Mouse (Mus musculus) right cerebral cortex, postnatal 4 days (tissue): ENCODE results near the gene Naa60.
A peak's percentile ranks its signal among the peaks of the same experiment; 100 is the strongest.

Experiments
- DNase-seq: peaks from one replicate; pipeline ENCODE4 v3.0.0-alpha.2; 2022

Naa60 gene

DNA sequence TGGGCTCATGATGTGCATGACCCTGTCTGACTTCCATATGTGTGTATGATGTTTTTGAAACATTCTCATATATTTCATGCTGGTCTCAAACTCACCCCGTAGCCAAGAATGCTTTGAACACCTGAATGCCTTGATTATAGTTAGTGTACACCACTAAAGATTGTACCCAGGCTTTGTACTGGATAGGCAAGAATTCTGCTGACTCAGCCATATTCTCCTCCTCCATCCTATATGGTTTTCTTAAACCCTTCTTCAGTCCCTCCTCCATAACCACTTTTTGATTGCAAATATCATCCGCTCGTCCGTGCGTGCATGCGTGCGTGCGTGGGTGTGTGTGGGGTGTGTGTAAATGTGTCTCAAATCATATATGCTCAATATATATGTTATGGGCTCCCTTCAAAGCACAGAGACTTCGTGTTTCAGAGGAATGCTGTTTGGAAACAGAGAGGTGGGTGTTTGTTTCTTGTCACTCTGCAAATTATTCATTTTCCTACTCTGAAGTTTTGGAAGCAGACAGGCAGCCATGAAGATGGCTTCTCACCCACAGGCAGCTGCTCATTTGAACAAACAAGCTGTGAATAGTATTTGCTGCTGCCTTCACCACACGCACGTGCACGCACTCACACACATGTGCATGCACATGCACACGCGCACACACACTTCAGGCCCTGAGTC lies 19.6 kb downstream of the Naa60 start:
- no peak for DNase-seq

DNA sequence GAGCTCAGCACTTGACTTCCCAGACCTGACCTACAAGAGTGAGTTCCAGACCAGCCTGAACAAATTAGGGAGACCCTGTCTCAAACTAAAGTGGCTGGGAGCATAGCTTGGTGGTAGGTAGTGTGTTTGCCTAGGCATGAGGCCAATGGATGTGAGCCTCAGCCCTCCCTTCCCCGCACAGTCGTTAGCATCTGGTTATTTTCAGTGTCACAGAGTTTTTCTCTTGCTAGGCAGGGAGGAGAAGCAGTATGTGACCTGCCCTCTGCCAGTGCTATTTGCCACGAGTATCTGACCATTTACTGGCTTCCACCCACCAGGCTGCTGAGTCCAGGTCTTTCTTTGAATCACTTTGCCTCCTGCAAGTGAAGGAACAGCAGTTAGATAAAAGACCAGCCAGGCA lies 21.6 kb downstream of the Naa60 start:
- DNase-seq, result no peak

DNA sequence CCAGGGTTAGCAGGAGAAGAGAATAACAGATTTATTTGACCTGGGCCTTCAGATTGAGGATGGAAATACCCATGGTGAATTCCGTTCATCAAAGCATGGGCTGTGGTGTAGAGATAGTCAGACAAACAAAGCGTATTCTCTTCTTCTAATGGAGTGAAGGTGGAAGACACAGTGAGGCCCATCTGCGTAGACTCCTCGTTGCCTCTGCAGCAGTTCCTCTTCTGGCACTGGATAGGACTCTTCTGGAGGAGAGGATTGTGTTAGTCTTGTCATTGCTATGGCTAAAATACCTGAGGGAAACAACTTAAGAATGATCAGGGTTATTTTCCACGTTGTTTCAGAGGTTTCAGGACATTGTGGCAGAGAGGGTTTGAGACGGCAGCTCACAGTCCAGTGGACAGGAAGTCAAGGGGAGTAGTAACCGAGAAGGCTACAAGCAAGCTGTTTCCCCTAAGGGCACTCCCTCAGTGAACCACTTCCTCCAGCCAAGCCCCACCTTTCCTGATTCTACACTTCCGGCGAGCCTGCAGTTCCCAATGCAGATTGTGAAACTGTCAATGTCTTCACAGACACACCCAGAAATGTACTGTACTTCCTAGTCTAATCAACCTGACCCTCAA lies 23.1 kb downstream of the Naa60 start:
- DNase-seq, result no peak

DNA sequence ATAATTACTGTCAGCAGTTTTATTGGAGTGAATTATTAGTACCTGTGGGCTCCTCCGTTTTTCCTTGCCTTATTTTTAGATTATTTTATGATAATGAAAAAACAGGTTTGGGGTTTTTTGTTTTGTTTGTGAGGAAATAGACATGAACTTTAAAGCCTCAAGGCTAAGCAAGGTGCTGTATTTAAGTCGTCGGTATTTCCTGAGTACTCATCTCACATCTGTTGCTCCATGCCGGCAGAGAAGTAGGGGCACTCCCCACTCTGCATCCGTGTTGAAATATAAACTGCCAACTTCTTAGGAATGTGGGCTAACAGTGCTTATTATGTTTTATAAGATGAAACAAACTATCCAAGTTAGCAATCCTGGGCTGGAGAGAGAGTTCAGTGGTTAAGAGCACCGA lies 23.9 kb downstream of the Naa60 start:
- no peak for DNase-seq

DNA sequence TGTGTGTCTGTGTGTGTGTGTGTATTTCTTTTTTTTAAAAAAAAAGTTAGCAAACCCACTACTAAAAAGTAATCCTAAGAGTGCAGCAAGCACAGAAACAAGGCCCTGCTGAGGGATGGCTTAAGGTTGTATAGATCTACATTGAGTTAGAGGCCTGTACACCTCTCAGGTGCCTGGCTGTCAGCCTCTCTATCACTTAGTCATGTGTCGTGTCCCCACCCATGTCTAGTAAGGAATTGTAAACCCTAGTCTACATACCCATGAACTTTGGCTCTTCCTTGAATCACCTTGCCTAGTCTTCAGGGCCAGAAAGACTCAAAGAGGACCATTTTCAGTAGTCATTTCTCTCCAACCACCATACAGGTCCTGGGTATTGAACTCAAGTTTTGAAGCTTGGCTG lies 24.4 kb downstream of the Naa60 start:
- DNase-seq, result no peak

DNA sequence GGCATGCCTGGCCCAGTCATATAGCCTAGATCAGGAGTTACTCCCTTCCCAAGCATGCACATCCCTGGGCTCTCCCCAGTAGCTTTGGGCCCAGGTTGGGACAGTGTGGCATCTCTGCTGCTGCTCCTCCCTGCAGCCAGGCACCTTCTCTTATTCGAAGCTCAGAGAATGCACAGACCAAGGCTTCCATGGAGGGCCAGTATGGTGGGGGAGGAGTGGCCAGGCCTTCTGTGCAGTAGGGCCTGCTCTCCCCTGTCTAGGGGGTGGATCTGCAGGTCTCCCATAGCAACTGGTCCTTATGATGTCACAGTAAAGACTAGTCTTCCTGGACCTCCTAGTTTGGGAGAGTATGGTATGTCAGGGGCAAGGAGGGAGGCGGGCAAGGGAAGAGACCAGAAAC lies 35.3 kb downstream of the Naa60 start:
- DNase-seq, result no peak

DNA sequence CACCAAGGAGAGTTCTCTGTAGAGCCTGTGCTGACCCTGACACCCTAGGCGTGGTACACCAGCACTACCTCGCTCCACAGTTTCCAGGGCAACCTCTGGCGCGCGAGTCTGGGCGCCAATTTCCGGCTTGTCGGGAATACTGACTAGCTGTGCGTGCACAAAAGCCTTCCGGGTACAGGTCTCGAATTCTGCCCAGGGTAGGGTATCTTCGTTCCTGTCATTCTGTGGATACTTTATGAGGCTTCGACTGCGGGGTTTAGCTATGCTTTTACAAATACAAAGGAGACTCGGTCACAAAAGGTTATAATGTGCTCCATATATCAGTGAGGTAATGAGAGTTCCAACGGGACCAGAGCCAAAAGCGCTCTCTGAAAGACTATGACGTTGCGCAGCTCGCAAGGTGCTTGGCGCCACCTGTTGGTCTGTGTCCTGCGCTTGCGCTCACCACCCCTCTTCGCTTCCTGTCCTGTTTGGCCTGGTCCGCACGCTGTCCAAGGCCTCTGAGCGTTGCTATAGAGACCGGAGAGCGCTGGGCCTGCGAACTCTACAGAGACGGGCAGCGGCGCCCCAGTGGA lies 36.4 kb downstream of the Naa60 start, which contains the start of the genes 1700037C18Rik and Cluap1:
1700037C18Rik (minus strand) TSS at position 153 of the 575 bp plus-strand sequence.
Cluap1 (plus strand) TSS at position 265 of the 575 bp plus-strand sequence.
- peak; percentile 92 for DNase-seq

DNA sequence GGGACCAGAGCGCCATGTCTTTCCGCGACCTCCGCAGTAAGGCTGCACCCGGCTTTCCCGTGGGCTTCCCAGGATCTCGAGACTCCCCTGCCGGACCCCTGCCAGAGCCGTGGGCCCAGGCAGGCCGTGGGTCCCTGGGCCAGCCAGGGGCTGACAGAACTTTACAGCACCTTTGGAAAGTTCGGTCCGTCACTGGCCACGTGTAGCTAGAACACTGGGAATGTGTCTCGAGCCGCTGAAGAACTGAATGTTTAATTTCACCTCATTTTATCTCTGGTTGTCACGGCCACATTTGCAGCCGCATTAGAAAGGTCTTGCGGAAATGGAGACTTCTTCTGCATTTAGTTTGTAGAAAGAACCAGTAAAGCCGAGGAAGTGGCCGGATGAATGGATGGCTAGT lies 36.9 kb downstream of the Naa60 start:
- DNase-seq, result no peak

DNA sequence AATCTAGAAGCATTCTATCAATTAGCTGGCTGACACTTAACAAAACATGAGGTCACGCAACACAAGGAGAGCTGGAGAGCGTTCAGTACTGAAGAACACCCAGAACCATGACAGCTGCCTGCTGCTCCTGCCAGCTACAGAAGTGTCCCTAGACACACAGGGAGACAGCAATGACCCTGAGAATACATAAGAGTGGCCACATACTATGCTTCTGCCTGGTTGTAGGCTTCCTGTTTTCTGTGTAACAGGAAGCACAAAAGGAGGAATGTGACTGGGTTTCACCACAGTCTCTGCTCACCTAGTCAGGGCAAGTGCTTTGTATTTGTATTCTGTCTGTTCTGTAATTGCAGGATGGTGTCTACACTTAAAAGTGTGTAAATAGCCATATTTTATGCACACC lies 48.6 kb downstream of the Naa60 start:
- DNase-seq, result no peak

DNA sequence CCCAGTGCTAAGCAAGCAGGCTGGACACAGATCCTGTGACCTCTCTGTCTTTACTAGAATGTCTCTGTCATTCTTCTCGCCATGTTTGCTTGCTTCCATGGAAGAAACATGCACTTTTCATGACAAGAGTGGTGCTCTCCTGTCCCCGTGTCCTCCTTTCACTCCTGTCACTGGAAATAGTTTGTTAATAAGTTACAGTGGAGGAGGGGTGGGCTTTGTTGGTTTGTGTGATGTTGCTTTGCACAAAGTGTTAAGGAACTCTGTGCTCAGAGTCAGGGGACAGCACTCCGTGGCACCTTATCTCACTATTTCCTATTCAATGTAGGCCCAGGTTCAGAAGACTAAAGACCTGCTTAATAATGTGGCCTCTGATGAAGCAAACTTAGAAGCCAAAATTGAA lies 51.3 kb downstream of the Naa60 start:
- no peak for DNase-seq

DNA sequence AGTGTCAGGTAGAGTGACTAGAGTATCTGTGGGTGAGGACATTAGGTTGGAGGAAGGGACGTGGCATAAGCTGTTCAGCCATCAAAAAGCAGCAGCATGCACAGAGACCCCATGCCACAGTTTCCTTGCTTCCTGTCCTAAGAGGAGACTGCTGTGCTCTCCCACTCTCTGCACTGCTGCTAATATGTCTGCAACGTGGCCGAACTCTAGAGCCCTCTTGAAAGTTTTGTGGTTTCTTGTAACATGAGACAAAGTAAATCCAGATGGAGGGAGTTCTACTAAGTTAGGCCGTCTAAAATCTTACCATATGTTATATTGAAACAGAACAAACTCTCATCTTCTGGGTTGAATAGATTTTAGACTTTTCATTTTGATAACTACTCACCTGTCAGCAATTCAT lies 51.8 kb downstream of the Naa60 start:
- no peak for DNase-seq

DNA sequence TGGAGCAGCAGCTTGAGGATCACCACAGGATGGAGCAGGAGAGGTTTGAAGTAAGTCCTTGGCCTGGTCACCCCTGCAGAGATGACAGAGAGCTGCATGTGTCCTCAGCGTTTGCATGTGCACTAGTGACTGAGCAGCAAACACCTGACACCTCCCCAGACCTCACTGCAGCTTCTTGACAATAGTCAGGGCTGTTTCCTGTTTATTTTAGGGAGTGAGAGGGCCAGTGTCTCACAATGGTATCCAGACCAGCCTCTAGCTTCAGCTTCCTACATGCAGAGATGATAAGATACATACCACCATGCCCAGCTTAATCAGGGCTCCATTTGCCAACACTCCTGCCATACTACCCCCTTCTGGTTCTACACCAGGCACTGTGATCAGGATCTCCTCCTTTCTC lies 56.4 kb downstream of the Naa60 start:
- DNase-seq, result no peak

DNA sequence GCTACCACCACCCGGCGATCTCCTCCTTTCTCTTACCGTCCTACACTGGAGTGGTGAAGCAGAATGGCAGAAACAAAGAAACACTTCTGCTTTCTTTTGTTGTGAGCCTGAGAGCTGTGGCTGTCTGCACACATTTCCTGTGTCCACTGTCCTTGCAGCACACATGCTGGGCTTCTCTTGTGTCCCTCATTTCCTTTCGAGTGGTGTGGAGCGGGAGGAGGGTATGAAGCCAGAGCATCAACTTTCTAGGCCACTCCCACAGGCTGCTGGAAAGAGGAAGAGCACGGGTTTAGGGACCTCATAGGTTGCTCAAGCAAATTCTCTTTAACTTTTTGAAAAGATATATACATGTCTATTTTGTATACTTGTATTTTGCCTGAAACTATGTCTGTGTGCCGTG lies 57.0 kb downstream of the Naa60 start:
- no peak for DNase-seq

DNA sequence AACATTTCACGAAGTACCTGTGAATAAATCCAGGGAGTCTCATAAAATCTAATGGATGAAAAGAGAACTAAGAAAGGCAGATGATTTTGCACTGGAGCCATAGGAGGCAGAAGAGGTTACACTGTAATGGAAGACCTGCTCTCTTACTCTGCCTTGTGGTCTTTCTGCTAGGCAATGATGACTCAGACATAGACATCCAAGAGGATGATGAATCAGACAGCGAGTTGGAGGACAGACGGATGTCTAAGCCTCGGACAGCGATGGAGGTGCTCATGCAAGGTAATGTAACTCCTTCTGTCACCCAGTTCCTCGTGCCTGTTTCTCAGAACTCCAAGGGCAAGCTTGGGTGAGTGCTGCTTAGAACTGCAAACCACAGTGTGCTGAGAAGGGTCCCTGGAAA lies 61.4 kb downstream of the Naa60 start:
- DNase-seq, result no peak

DNA sequence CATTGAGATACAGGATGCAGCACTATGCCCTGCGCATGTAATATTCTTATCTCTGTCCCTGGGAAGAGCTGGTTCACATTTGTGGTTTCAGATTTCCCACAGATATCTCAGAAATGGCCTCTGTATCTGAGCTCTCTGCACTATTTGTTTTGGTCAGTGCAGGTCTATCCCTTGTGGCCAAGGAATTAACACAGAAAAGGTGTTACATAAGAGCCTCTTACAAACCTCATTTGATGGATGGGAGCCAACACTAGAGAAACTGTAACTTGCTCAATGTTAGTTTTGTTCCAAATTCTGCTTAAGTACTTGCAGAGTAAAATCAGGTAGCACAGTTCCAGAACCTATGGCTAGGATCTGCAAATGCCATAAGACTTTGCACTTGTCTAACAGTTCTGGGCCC lies 61.9 kb downstream of the Naa60 start:
- DNase-seq, result no peak

DNA sequence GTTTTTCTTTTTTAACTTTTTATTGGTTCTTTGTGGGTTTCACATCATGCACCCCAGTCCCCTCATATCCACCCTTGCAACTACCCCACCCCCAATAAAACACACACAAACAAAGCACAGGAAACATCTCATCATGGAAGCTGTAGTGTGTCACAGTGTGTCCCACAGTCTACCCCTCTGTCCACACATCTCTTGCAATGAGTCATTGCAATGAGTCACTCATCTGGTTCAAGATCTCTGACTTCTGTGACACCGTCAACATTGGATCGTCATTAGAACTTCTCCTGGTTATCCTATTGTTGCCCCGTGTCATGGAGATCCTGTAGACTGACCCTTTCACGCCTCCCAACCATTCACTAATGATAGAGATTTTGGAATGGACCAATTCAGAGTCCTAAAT lies 62.5 kb downstream of the Naa60 start:
- no peak for DNase-seq

DNA sequence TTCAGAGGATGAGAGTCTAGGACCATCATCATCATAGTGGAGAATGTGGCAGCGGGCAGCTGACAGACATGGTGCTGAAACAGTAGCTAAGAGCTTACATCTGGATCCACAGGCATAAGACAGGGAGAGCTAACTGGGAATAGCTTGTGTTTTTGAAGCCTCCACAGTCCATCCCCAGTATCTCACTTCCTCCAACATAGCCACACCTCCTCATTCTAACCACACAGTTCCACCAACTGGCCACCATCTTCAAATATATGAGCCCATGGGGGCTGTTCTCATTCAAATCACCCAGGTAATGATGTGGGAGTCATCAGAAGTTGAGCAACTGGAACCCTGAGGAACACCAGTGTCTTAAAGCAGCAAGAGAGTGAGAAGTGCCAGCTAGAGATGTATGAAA lies 79.0 kb downstream of the Naa60 start:
- DNase-seq, result no peak
